Mouse (Mus musculus): ENCODE measurements around the gene Pex26. TPM values are rescaled to one million over a fixed set of nuclear protein-coding genes. Genes with fewer than 3 reads are reported as not detected.

Gene Pex26
- total and polyA plus RNA-seq, 3 experiments = 2.8 to 3.3 (median 3.2) TPM

DNA sequence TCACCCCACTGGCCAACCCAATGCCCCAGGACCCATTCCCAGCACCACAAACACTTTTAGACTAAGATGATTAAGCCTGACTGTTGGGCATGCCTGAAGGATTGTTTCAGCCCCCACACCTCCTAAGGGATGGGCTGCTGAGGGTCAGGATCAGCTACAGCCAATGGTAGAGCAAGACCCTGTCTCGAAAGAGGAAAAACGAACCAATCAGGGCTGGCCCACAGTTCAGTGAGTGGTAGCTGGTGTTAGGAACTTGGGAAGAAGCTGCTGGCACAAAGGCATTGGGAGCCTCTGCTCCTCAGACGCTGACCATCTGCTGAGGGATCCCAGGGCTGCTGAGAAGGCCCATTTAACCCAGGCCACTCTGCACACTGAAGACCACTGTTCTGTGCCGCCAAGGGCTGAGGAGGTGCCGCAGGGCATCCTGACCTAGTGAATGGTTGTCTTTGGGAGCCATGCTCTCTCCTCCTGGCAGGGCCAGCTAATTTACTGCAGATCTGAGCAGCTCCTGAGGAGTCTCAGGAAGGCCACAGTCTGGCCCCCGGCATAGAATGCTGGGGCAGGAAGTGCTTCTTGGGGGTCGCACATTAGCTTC lies 16.0 kb upstream of the Pex26 start:
- Histone ChIP-seq H3K4me1 (ENCODE audit: control insufficient read depth in 1 of 2, insufficient read depth in 2 of 2) (peaks cover 0 to 3% of the 10 kb centered on the region in 2 experiments; a peak in 2 of 4 replicates), H3K27ac (ENCODE audit: insufficient read depth, low read depth) (no peak overlapping the region), H3K4me3 (replicated peaks in 1 of 3; ENCODE audit: low read depth in 2 of 3, low read length in 2 of 3, poor library complexity in 1 of 3) (no peak overlapping the region), H3K9ac (ENCODE audit: insufficient read depth, low read depth) (no peak overlapping the region), H3K4me2 (ENCODE audit: insufficient read depth, low read depth, poor library complexity, severe bottlenecking) (no peak overlapping the region), H3K9me3 (replicated peaks; ENCODE audit: low read length) (no peaks in the 10 kb centered on the region), H3K79me2 (replicated peaks; ENCODE audit: control insufficient read depth, extremely low read depth, insufficient read depth, poor library complexity, severe bottlenecking) (no peaks in the 10 kb centered on the region), H3K27me3 (replicated peaks) (no peaks in the 10 kb centered on the region), H3K36me3 (replicated peaks in 1 of 2; ENCODE audit: control insufficient read depth in 1 of 2, insufficient read depth in 1 of 2, low read length in 1 of 2) (no peaks in the 10 kb centered on the region)
- in situ Hi-C loops (cut with MboI; ENCODE audit: low pct_ligation_motif_present, low pct_unique_long_range_greater_than_20kb, low sequenced_read_pairs) = no loop called here
- TF ChIP-seq HCFC1 (IDR thresholded peaks at IDR 0.05; ENCODE audit: low read depth, low read length) (no peak), EP300 (IDR thresholded peaks at IDR 0.05; ENCODE audit: low read length) (no peak), RCOR1 (conservative IDR thresholded peaks at IDR 0.05; ENCODE audit: low read depth, low read length) (no peak), GABPA (IDR thresholded peaks at IDR 0.05; ENCODE audit: insufficient replicate concordance, low read depth, low read length) (no peak), RAD21 (IDR thresholded peaks at IDR 0.05; ENCODE audit: low read depth, low read length) (no peak), UBTF (IDR thresholded peaks at IDR 0.05; ENCODE audit: low read depth, low read length) (no peak), JUND (conservative IDR thresholded peaks at IDR 0.05; ENCODE audit: low read depth, low read length) (no peak), CTCF (conservative IDR thresholded peaks at IDR 0.05 in 1 of 2, IDR thresholded peaks at IDR 0.05 in 1 of 2; ENCODE audit: low read depth in 2 of 2, low read length in 2 of 2) (no peak), MAZ (IDR thresholded peaks at IDR 0.05; ENCODE audit: low read depth, low read length) (no peak), POLR2A (IDR thresholded peaks at IDR 0.05; ENCODE audit: low read depth, low read length) (no peak), CHD2 (IDR thresholded peaks at IDR 0.05; ENCODE audit: low read length) (no peak), TBP (conservative IDR thresholded peaks at IDR 0.05; ENCODE audit: low read depth, low read length) (no peak), MEF2A (IDR thresholded peaks at IDR 0.05; ENCODE audit: borderline replicate concordance, low read depth, low read length) (no peak), ELF1 (IDR thresholded peaks at IDR 0.05; ENCODE audit: low read depth, low read length) (no peak), ZMIZ1 (IDR thresholded peaks at IDR 0.05; ENCODE audit: low read depth, low read length) (no peak), BHLHE40 (IDR thresholded peaks at IDR 0.05; ENCODE audit: low read depth, low read length) (no peak), POLR2AphosphoS2 (IDR thresholded peaks at IDR 0.05; ENCODE audit: low read depth, low read length) (no peak), E2F4 (IDR thresholded peaks at IDR 0.05; ENCODE audit: insufficient replicate concordance, low read depth, low read length) (no peak), NELFE (IDR thresholded peaks at IDR 0.05; ENCODE audit: low read depth, low read length) (no peak), JUN (IDR thresholded peaks at IDR 0.05; ENCODE audit: insufficient read depth, low read depth, low read length) (no peak)
- no peak for DNase-seq (ENCODE audit: extremely low read depth)
- dilution Hi-C loops (cut with MboI; ENCODE audit: extremely low pct_ligation_motif_present, extremely low pct_unique_long_range_greater_than_20kb, low sequenced_read_pairs) = no loop called here

DNA sequence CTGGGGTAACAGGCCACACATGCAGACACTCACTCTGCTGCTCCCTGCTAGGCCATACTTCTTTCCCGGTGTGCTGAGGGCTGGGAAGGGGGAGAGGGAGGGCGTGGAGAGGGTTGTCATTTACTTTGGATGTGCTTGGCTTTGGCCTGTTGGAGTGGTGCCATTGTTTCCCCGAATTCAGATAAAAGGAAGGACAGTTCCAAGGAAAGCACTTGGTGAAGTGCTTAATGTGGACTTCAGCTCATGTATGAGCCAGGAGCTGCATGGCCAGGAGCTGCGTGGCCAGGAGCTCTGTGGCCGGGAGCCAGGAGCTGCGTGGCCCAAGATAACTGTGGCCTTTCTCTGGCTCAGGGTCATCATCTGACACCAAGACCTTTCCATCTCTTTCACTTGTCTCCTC lies 12.4 kb upstream of the Pex26 start:
- TF ChIP-seq POLR2AphosphoS2 (IDR thresholded peaks at IDR 0.05; ENCODE audit: low read depth, low read length) (no peak), POLR2A (IDR thresholded peaks at IDR 0.05; ENCODE audit: low read depth, low read length) (no peak), SIN3A (IDR thresholded peaks at IDR 0.05; ENCODE audit: low read length) (no peak), CTCF (conservative IDR thresholded peaks at IDR 0.05 in 1 of 2, IDR thresholded peaks at IDR 0.05 in 1 of 2; ENCODE audit: low read depth in 2 of 2, low read length in 2 of 2) (no peak), CHD1 (IDR thresholded peaks at IDR 0.05; ENCODE audit: low read depth, low read length) (no peak), ETS1 (conservative IDR thresholded peaks at IDR 0.05; ENCODE audit: low read depth, low read length) (no peak), GABPA (IDR thresholded peaks at IDR 0.05; ENCODE audit: insufficient replicate concordance, low read depth, low read length) (no peak)
- H3K4me3 ChIP-seq (replicated peaks in 1 of 3; ENCODE audit: low read depth in 2 of 3, low read length in 2 of 3, poor library complexity in 1 of 3) = no peak overlapping the region
- DNase-seq (ENCODE audit: extremely low read depth) = no peak
- in situ Hi-C loops (cut with MboI; ENCODE audit: low pct_ligation_motif_present, low pct_unique_long_range_greater_than_20kb, low sequenced_read_pairs) (no loop called here), dilution Hi-C loops (cut with MboI; ENCODE audit: extremely low pct_ligation_motif_present, extremely low pct_unique_long_range_greater_than_20kb, low sequenced_read_pairs) (no loop called here)
- H3K27me3 ChIP-seq (replicated peaks) = no peaks in the 10 kb centered on the region
- H3K79me2 ChIP-seq (replicated peaks; ENCODE audit: control insufficient read depth, extremely low read depth, insufficient read depth, poor library complexity, severe bottlenecking) = no peaks in the 10 kb centered on the region
- no peaks in the 10 kb centered on the region for H3K36me3 ChIP-seq (replicated peaks in 1 of 2; ENCODE audit: control insufficient read depth in 1 of 2, insufficient read depth in 1 of 2, low read length in 1 of 2)
- no peak overlapping the region for H3K9ac ChIP-seq (ENCODE audit: insufficient read depth, low read depth)
- H3K9me3 ChIP-seq (replicated peaks; ENCODE audit: low read length) = no peaks in the 10 kb centered on the region
- H3K27ac ChIP-seq (ENCODE audit: insufficient read depth, low read depth) = no peak overlapping the region
- H3K4me1 ChIP-seq (ENCODE audit: control insufficient read depth in 1 of 2, insufficient read depth in 2 of 2) = peaks cover 8 to 20% of the 10 kb centered on the region in 2 experiments
- no peak overlapping the region for H3K4me2 ChIP-seq (ENCODE audit: insufficient read depth, low read depth, poor library complexity, severe bottlenecking)
